Mouse (Mus musculus) cerebellum, adult 2 months (tissue): ENCODE results near the gene Pmpca.

Experiments used
- CTCF ChIP-seq: fragments of 200-500 bp; IDR thresholded peaks from 2 replicates; pipeline ENCODE4 v1.5.1; 2011; ENCODE audit warnings: low read depth, mild to moderate bottlenecking, control low read depth, low read length, moderate library complexity, borderline replicate concordance; ENCODE audit not compliant: insufficient read depth
- POLR2A ChIP-seq: fragments of 200-500 bp; IDR thresholded peaks from 2 replicates; pipeline ENCODE4 v1.6.1; 2011; ENCODE audit warnings: low read length, control low read depth, borderline replicate concordance; ENCODE audit not compliant: insufficient read depth

- TF ChIP-seq POLR2A, result no peak
- no peak for TF ChIP-seq CTCF
Measured at GRCm38 (mm10) chr2:26443876-26444275, 54.7 kb downstream of the Pmpca start.
